Mouse (Mus musculus) cerebellum, adult 2 months (tissue): ENCODE results near the gene Krtap24-1.

ENCODE experiments used
- CTCF ChIP-seq: fragments of 200-500 bp; IDR thresholded peaks from 2 replicates; pipeline ENCODE4 v1.5.1; 2011; ENCODE audit warnings: low read depth, mild to moderate bottlenecking, control low read depth, low read length, moderate library complexity, borderline replicate concordance; ENCODE audit not compliant: insufficient read depth
- POLR2A ChIP-seq: fragments of 200-500 bp; IDR thresholded peaks from 2 replicates; pipeline ENCODE4 v1.6.1; 2011; ENCODE audit warnings: low read length, control low read depth, borderline replicate concordance; ENCODE audit not compliant: insufficient read depth

DNA sequence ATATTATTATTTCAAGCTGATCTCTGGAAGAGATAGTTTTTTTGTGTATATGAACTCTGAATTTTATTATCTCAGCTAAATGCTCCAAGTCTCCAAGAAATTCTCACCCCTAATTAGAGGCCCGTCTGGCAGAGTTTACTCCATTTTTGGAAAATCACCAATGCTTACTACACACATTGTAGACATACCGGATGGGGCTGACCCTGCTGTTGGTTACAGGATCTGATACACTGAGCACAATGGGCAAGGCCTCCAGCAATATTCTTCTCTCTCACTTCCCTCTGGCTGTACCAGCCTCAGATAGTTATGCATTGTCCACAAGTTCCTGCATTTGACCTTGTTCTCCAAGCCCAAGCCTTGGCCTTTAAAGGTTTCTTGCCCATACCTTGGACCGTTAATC, 28.0 kb upstream of the Krtap24-1 start:
- TF ChIP-seq CTCF (no peak), POLR2A (no peak)
